Mouse (Mus musculus) lung, postnatal 36 days (tissue): ENCODE measurements at regions not wholly inside any gene's neighbourhood (a gene's known extent, or its start where the extent isn't known, plus 50 kb on each side); places are given as distances from the start of the nearest gene placed in this dataset.

Experiments used
- DNase-seq: peaks from one replicate; pipeline ENCODE4 v3.0.0; 2022; ENCODE audit warnings: mixed read lengths

- DNase-seq: peak; percentile 11
These were observed 64.0 kb downstream of the Pthlh start for GRCm38 (mm10) chr6:147199955-147200354.

- DNase-seq: no peak
These were observed 64.6 kb downstream of the Pthlh start for GRCm38 (mm10) chr6:147199411-147199810.

GRCm38 (mm10) chr6:147196432-147196831 is 67.6 kb downstream of the Pthlh start:
- no peak for DNase-seq

- no peak for DNase-seq
These were observed 68.7 kb downstream of the Pthlh start for GRCm38 (mm10) chr6:147195277-147195676.

- DNase-seq: no peak
These were observed 76.3 kb downstream of the Pthlh start for GRCm38 (mm10) chr6:147187710-147188109.

GRCm38 (mm10) chr6:147178276-147178675 is 85.7 kb downstream of the Pthlh start:
- no peak for DNase-seq

- DNase-seq: no peak
These were observed 85.0 kb downstream of the Klhl42 start for GRCm38 (mm10) chr6:147176176-147176575.
